Mouse (Mus musculus) CH12F3 (cell line): ENCODE data around the gene Ptpdc1.

ENCODE experiments used
- in situ Hi-C: fragments of 300-500 bp; cut with MboI; formaldehyde crosslinking; loops from 2 replicates; pipeline ENCODE4 v1.14.3; 2020; ENCODE audit warnings: low sequenced_read_pairs

Gene Ptpdc1

GRCm38 (mm10) chr13:48555976-48556375, 69.5 kb downstream of the Ptpdc1 start:
- in situ Hi-C loops = no loop called here

- in situ Hi-C loops = no loop called here
These were observed 70.9 kb downstream of the Ptpdc1 start for GRCm38 (mm10) chr13:48554552-48554951.

GRCm38 (mm10) chr13:48553511-48553910, 72.0 kb downstream of the Ptpdc1 start:
- in situ Hi-C loops = no loop called here

DNA sequence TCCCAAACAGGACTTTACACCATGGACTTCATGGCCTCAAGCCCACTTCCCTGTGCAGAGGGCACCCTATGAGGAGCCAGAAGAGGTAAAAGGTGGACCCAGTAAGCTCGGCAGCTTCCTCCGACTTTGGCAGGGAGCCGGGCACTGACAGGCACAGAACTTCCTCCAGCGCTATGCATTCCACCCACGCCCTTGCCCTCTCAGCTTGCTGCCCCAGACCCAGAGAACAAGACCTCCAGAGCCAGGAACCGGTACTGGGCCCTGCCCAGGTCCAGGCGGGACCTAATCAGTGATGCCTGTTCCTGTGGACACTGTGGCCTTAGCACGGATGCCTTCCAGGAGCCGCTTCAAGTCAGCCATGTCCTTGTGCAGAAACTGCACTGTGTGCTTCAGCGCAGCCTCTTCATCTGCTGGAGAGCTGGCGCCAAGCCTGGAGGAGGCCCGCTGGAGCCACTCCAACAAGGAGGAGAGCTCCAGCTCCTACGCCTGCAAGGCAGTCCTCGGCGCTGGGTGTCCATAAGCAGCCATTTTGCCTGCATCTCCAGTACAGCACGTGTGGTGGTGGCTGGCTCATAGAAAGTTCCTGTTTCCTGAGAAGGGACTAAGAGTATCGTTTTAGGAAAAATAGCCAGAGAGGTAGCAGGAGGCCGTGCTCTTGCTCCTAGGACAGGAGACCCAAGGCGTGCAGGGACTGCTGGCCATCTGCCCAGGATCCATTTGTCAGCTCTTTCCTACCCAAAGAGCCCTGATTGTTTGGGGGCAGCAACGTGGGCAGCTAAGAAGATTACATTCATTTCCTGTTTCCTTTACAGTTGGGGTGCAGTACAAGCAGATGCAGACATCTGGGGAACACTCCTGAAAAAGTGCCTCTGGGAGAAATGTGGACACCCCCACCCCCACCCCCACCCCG, 73.0 kb downstream of the Ptpdc1 start:
- in situ Hi-C loops = no loop called here

DNA sequence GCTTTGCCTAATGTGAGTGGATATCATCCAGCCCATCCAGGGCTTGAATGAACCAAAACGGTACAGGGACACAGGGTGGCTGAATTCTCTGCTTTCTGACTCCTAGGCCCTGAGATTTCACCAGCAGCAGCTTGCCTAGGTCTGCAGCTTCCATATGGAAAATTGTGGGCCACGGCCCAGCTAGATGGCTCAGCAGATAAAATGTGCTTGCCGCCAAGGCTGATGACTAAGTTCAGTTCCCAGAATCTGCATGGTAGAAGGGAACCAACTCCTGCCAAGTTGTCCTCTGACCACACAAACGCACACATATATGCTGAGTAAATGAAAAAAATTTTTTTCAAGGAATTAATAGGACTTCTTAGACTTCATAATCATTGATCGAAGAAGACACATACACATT, 77.2 kb downstream of the Ptpdc1 start:
- in situ Hi-C loops = no loop called here

- in situ Hi-C loops = no loop called here
These were observed 77.8 kb downstream of the Ptpdc1 start for GRCm38 (mm10) chr13:48547623-48548022.

DNA sequence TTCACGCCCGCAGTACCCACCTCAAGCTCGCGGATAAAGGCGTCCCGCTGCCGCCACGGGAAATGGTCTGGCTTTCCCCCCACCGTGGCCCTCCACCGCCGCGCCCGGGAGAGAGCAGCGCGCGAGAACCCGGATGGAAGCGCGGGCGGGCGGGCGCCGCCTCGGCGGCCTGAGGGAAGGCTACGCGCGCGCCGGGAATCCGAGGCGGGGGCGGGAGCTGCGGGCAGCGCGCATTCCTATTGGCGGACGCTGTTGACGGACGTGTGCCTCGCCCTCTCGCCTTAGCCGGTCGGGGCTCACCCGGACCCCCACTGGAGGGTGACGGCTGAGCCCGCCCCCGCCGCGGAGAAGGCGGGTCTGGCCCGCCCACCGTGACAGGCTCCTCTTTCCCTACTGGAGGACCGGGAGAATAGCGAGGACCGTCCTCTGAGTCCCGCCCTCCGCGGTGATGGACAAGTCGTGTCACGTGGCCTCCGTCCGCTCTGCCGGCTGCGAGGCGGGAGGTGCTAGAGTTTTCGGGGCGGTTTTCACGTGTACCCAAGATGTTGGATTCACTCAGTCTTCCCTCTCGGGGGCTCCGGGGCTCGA, 79.0 kb downstream of the Ptpdc1 start:
- in situ Hi-C loops = no loop called here

DNA sequence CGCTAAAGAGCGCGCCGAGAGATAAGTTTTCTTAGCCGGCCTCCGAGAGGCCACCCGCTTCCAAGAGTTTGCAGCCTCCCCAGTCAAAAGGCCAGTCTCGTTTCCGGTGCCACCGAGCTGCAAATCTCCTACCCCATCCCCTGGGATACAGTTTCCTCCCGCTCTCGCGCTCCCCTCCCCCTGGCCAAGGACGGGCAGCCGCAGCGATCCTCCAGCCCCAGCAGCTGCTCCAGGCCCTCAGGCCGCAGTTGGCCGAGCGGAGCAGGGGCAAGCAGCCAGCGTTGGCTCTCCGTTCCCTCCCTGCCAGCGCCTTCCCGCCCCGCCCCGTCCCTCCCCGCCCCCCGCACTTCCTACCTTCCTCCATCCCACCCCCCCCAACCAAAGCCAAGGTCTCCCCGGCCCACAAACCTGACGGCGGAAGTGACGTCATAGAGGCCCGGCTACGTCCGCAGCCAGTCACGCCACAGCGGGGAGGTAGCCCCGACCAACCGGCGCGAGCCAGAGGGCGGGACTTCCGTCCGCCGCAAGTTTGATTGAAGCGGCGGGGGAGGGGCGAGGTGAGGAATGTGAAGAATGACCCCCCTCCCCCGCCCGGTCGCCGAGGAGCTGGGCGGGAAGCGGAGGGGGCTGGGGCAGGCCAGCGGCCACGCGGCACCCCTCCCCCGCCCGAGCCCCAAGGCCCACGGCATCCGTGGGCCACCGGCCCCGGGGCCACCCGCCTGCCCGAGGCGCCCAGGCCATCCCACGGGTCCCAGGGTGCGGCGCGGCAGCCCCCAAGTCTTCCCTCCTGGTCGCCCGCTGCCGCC, 79.8 kb downstream of the Ptpdc1 start:
- in situ Hi-C loops = no loop called here

DNA sequence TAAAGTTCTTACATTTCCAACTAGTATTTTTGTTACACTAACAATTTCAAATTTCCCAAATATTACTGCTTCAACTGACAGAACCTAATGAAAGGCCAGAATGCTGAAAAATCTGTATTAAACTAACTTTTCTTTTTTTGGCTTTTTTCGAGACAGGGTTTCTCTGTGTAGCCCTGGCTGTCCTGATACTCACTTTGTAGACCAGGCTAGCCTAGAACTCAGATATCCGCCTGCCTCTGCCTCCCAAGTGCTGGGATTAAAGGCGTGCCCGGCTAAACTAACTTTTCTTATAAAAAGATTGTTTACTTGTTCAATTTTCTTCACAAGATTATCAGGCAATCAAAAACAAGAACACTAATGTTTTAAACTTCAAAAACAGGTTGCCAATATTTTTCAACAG, 80.6 kb downstream of the Ptpdc1 start:
- in situ Hi-C loops = no loop called here

DNA sequence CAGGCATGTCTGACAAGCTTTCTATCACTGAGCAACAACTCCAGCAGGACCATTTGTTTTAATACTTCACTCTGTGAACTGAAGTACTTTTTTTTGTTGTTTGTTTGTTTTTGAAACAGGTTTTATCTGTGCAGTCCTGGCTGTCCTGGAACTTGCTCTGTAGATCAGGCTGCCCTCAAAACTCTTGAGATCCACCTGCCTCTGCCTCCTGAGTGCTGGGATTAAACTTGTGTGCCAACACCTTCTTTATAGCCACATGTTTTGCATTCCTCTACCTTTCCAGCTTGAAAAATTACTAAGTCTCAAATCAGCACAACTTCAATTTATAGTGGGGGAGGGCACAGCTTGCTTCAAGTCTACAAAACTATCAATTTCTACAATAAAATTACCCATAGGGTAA, 81.1 kb downstream of the Ptpdc1 start:
- in situ Hi-C loops = no loop called here

DNA sequence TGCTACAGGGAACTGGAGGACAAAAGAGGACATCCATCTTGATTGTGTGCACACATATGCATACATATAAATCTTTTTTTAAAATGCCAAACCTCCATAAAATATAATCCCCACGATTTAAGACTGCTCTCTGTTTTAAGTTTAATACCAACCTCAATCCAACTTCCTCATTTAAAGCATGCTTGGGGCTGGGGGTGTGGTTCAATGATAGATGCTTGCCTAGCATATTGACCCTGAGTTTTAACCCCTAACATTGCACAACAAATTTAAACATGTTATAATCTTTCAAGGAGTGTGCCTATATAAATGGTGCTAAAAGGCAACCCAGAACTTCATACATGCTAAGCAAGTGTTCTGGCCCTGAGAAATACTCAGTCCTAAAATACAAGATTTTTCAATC, 85.0 kb downstream of the Ptpdc1 start:
- in situ Hi-C loops = no loop called here

DNA sequence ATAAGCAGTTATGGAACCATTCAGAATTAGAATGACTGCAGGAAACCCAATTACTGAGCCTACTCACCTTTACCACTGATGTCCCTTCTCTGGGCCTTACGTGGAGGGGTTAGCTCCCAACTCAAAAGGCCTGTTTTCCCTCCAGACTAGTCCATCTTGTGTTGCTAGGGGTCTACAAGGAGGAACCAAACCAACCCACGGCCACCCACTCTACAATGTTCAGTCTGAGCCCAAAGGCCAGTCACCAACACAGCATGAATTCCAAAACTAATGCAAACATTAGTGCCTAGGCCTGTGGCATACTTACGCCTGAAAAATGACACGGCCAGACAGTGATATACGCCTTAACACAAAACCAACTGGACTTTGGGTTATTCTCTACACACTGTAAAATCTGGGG, 92.0 kb downstream of the Ptpdc1 start:
- in situ Hi-C loops = loop anchor here (5.0 kb wide), 1 partner anchor 39 kb away; no protein-coding TSS in a partner anchor

DNA sequence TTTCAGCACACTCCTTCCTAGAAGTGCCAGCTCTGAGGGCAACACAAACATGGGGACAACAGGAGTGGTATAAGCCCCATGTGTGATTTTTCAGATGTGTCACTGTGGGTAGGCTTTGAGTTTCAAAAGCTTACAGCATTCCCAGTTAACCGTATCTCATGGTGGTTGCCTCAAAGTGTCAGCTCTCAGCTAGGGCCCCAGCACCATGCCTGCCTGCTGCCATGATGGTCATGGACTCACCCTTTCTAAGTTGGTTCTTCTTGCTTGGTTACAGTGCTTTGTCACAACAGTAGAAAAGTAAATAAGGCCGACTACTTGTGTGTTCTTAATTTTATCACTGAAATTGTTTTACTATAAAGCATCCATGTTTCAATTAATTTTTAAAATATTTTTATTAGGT, 94.0 kb downstream of the Ptpdc1 start:
- in situ Hi-C loops = loop anchor here (5.0 kb wide), 1 partner anchor 41 kb away; no protein-coding TSS in a partner anchor

DNA sequence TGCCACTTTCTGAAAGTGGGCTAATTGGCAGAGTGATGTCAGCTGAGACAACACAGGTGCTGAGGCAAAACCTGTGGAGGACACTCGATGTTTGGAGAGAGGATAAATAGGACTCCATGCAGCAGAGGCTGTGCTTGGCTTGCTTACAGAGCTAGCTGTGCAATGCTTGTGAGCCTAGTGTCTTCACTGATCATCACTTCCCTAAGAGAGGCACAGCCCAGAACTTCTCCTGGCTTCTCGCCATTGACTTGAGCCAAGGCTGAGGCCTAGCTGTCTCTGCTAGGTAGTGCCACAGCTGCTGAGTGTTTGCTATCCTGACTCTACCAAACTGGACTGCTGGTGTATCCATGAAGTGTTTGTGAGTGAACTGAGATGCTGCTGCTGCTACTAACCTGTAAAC, 94.8 kb downstream of the Ptpdc1 start:
- in situ Hi-C loops = loop anchor here (5.0 kb wide), 1 partner anchor 42 kb away; no protein-coding TSS in a partner anchor

- in situ Hi-C loops = loop anchor here (5.0 to 10.0 kb wide), 2 partner anchors 108 to 266 kb away; no protein-coding TSS in a partner anchor
These were observed 96.4 kb downstream of the Ptpdc1 start for GRCm38 (mm10) chr13:48529028-48529427.

DNA sequence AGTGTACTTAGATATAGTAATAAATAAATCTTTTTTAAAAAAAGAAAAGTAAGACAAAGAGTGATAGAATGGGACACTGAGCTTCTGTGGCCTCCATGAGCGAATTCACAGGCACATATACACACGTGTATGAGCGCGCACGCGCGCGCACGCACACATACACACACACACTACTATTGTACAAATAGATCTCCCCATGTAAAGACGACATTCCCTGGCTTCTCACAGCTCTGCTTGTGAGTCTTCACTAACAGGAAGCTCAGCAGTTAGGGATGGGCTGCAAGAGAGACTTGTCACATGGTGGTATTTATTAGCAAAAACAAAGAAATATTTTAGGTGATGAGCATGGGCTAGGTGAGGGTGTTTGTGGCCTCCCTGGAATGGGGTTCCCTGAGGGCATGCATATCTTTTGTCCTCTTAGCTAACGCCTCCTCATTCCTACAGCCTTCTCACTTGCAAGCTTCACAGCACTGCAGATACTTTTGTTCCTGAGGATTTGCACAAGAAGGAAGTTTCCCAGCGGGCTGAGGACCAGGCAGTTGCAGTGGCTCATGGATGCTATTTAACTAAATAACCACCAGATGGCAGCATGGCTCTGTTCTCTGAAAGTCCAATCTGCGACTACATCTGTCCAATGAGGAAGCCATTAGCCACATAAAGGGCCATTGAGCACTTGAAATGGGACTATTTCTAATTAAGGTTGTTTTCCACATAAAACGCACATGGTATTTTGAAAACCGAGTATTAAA, 97.2 kb downstream of the Ptpdc1 start:
- in situ Hi-C loops = loop anchor here (5.0 to 10.0 kb wide), 2 partner anchors 109 to 267 kb away; no protein-coding TSS in a partner anchor
